Mouse (Mus musculus): ENCODE measurements around the gene Efcab11. TPM values are rescaled to one million over a fixed set of nuclear protein-coding genes. Genes with fewer than 3 reads are reported as not detected.
A peak's percentile ranks its signal among the peaks of the same experiment; 100 is the strongest.

Gene Efcab11
- polyA plus RNA-seq, 1 experiment from 2014 or later: 4.1 TPM

GRCm38 (mm10) chr12:99681681-99682080 is 202.6 kb downstream of the Efcab11 start:
- no peak overlapping the region for H3K4me3 ChIP-seq
- 30% methylated on average over 4 of the region's 4 CpGs for WGBS
- no peak overlapping the region for H3K27ac ChIP-seq
- no peaks in the 10 kb centered on the region for H3K36me3 ChIP-seq (replicated peaks)
- H3K9me3 ChIP-seq: no peaks in the 10 kb centered on the region
- ATAC-seq (replicated peaks): no peak
- H3K4me1 ChIP-seq: no peaks in the 10 kb centered on the region
- H3K9ac ChIP-seq: no peak overlapping the region
- H3K27me3 ChIP-seq (replicated peaks): no peaks in the 10 kb centered on the region
- no peak overlapping the region for H3K4me2 ChIP-seq

- Histone ChIP-seq H3K36me3 (replicated peaks) (no peaks in the 10 kb centered on the region), H3K4me1 (peaks cover 16% of the 10 kb centered on the region), H3K4me3 (no peak overlapping the region), H3K4me2 (no peak overlapping the region), H3K27ac (no peak overlapping the region), H3K9ac (no peak overlapping the region), H3K9me3 (no peaks in the 10 kb centered on the region), H3K27me3 (replicated peaks) (no peaks in the 10 kb centered on the region)
- WGBS: 63% methylated on average over 4 of the region's 4 CpGs
- no peak for ATAC-seq (replicated peaks)
Observed at GRCm38 (mm10) chr12:99671866-99672191, 212.4 kb downstream of the Efcab11 start.

- 54% methylated on average over 12 of the region's 12 CpGs for WGBS
- Histone ChIP-seq H3K9ac (no peak overlapping the region), H3K27ac (no peak overlapping the region), H3K36me3 (replicated peaks) (no peaks in the 10 kb centered on the region), H3K4me1 (peaks cover 16% of the 10 kb centered on the region), H3K27me3 (replicated peaks) (no peaks in the 10 kb centered on the region), H3K9me3 (no peaks in the 10 kb centered on the region), H3K4me2 (no peak overlapping the region), H3K4me3 (no peak overlapping the region)
- ATAC-seq (replicated peaks): 0 out of 2 replicates have a peak, but pooled peaks have one; percentile 45
Observed at GRCm38 (mm10) chr12:99671162-99671865, 212.9 kb downstream of the Efcab11 start.

GRCm38 (mm10) chr12:99670762-99671152 is 213.5 kb downstream of the Efcab11 start:
- ATAC-seq (replicated peaks): 0 out of 2 replicates have a peak, but pooled peaks have one; percentile 30
- peaks cover 16% of the 10 kb centered on the region for H3K4me1 ChIP-seq
- H3K4me2 ChIP-seq: peak overlapping the region; percentile 17
- H3K9me3 ChIP-seq: no peaks in the 10 kb centered on the region
- H3K27me3 ChIP-seq (replicated peaks): no peaks in the 10 kb centered on the region
- H3K36me3 ChIP-seq (replicated peaks): no peaks in the 10 kb centered on the region
- no peak overlapping the region for H3K27ac ChIP-seq
- H3K4me3 ChIP-seq: no peak overlapping the region
- no peak overlapping the region for H3K9ac ChIP-seq
- 58% methylated on average over 7 of the region's 7 CpGs for WGBS

GRCm38 (mm10) chr12:99669976-99670761 is 214.1 kb downstream of the Efcab11 start:
- Histone ChIP-seq H3K27me3 (replicated peaks) (no peaks in the 10 kb centered on the region), H3K4me1 (peaks cover 16% of the 10 kb centered on the region), H3K4me2 (peak overlapping the region; percentile 17), H3K9me3 (no peaks in the 10 kb centered on the region), H3K9ac (no peak overlapping the region), H3K36me3 (replicated peaks) (no peaks in the 10 kb centered on the region), H3K4me3 (no peak overlapping the region), H3K27ac (no peak overlapping the region)
- 56% methylated on average over 26 of the region's 26 CpGs for WGBS
- ATAC-seq (replicated peaks): peak; percentile 70

GRCm38 (mm10) chr12:99654991-99655880 is 229.0 kb downstream of the Efcab11 start:
- H3K27me3 ChIP-seq (replicated peaks): no peaks in the 10 kb centered on the region
- H3K27ac ChIP-seq: no peak overlapping the region
- ATAC-seq (replicated peaks): no peak
- H3K9ac ChIP-seq: no peak overlapping the region
- no peak overlapping the region for H3K4me2 ChIP-seq
- H3K36me3 ChIP-seq (replicated peaks): no peaks in the 10 kb centered on the region
- WGBS: 84% methylated on average over 19 of the region's 19 CpGs
- no peaks in the 10 kb centered on the region for H3K9me3 ChIP-seq
- H3K4me1 ChIP-seq: peaks cover 4% of the 10 kb centered on the region; the same call in 1 of the 2 replicates
- H3K4me3 ChIP-seq: no peak overlapping the region

GRCm38 (mm10) chr12:99652459-99652858 is 231.8 kb downstream of the Efcab11 start:
- no peak for ATAC-seq (replicated peaks)
- WGBS: 25% methylated on average over 6 of the region's 6 CpGs

GRCm38 (mm10) chr12:99649732-99650131 is 234.5 kb downstream of the Efcab11 start:
- H3K9ac ChIP-seq: no peak overlapping the region
- peaks cover 4% of the 10 kb centered on the region; the same call in 1 of the 2 replicates for H3K4me1 ChIP-seq
- 51% methylated on average over 2 of the region's 2 CpGs for WGBS
- no peaks in the 10 kb centered on the region for H3K36me3 ChIP-seq (replicated peaks)
- H3K9me3 ChIP-seq: peaks cover 5% of the 10 kb centered on the region; the same call in 1 of the 2 replicates
- ATAC-seq (replicated peaks): no peak
- no peak overlapping the region for H3K4me2 ChIP-seq
- H3K27ac ChIP-seq: no peak overlapping the region
- H3K27me3 ChIP-seq (replicated peaks): no peaks in the 10 kb centered on the region
- H3K4me3 ChIP-seq: no peak overlapping the region

More at GRCm38 (mm10) chr12:99652459-99652858, 231.8 kb downstream of the Efcab11 start:
- H3K9ac ChIP-seq: no peak overlapping the region
- H3K36me3 ChIP-seq (replicated peaks): no peaks in the 10 kb centered on the region
- no peaks in the 10 kb centered on the region for H3K27me3 ChIP-seq (replicated peaks)
- no peak overlapping the region for H3K4me3 ChIP-seq
- H3K4me1 ChIP-seq: peaks cover 4% of the 10 kb centered on the region; the same call in 1 of the 2 replicates
- H3K9me3 ChIP-seq: no peaks in the 10 kb centered on the region
- H3K27ac ChIP-seq: no peak overlapping the region
- H3K4me2 ChIP-seq: no peak overlapping the region

- H3K27me3 ChIP-seq (replicated peaks): no peaks in the 10 kb centered on the region
- no peak overlapping the region for H3K27ac ChIP-seq
- no peaks in the 10 kb centered on the region for H3K36me3 ChIP-seq (replicated peaks)
- no peak overlapping the region for H3K4me2 ChIP-seq
- ATAC-seq (replicated peaks): no peak
- no peak overlapping the region for H3K4me3 ChIP-seq
- peaks cover 4% of the 10 kb centered on the region; the same call in 1 of the 2 replicates for H3K4me1 ChIP-seq
- H3K9ac ChIP-seq: no peak overlapping the region
- 75% methylated on average over 2 of the region's 2 CpGs for WGBS
- H3K9me3 ChIP-seq: peaks cover 7% of the 10 kb centered on the region; the same call in 1 of the 2 replicates
Observed at GRCm38 (mm10) chr12:99648781-99649180, 235.5 kb downstream of the Efcab11 start.

GRCm38 (mm10) chr12:99646556-99647354 is 237.5 kb downstream of the Efcab11 start:
- no peak for ATAC-seq (replicated peaks)

GRCm38 (mm10) chr12:99645418-99645817 is 238.8 kb downstream of the Efcab11 start:
- peaks cover 7% of the 10 kb centered on the region; the same call in 1 of the 2 replicates for H3K9me3 ChIP-seq
- no peaks in the 10 kb centered on the region for H3K27me3 ChIP-seq (replicated peaks)
- ATAC-seq (replicated peaks): peak; percentile 82; the same call in 1 of the 2 replicates
- peaks cover 8% of the 10 kb centered on the region for H3K4me1 ChIP-seq
- no peak overlapping the region for H3K27ac ChIP-seq
- no peak overlapping the region for H3K4me2 ChIP-seq
- 93% methylated on average over 18 of the region's 18 CpGs for WGBS
- no peaks in the 10 kb centered on the region for H3K36me3 ChIP-seq (replicated peaks)
- no peak overlapping the region for H3K4me3 ChIP-seq
- no peak overlapping the region for H3K9ac ChIP-seq

More at GRCm38 (mm10) chr12:99646556-99647354, 237.5 kb downstream of the Efcab11 start:
- Histone ChIP-seq H3K27ac (no peak overlapping the region), H3K9me3 (peaks cover 7% of the 10 kb centered on the region; the same call in 1 of the 2 replicates), H3K4me2 (no peak overlapping the region), H3K4me3 (no peak overlapping the region), H3K4me1 (no peaks in the 10 kb centered on the region), H3K9ac (no peak overlapping the region), H3K27me3 (replicated peaks) (no peaks in the 10 kb centered on the region), H3K36me3 (replicated peaks) (no peaks in the 10 kb centered on the region)
- whole genome bisulfite sequencing: 89% methylated on average over 11 of the region's 11 CpGs
